Mouse (Mus musculus): ENCODE data around the gene Sema3e. TPM values are rescaled to one million over a fixed set of nuclear protein-coding genes. Genes with fewer than 3 reads are reported as not detected.

The Sema3e gene
- 0.05 and 0.09 TPM in 2 replicates for polyA plus RNA-seq (2012; rRNA removed)

GRCm38 (mm10) chr5:14025205-14026124, at the start of gene Sema3e:
Gene Sema3e, plus strand, starts transcription at chr5:14025276.
- Histone ChIP-seq H3K27ac (ENCODE audit: control insufficient read depth, insufficient read depth, low read length) (no peak within 1 kb of the TSS), H3K4me1 (replicated peaks; ENCODE audit: control insufficient read depth, insufficient read depth, low read length) (no peaks in the 10 kb centered on the region), H3K4me3 (ENCODE audit: control insufficient read depth, insufficient read depth, low read length) (no peak within 1 kb of the TSS), H3K27me3 (ENCODE audit: control insufficient read depth, insufficient read depth, low read length) (no peaks in the 10 kb centered on the region), H3K36me3 (ENCODE audit: control insufficient read depth, insufficient read depth, low read length) (no peaks in the 10 kb centered on the region)
- 8% methylated on average over 47 of the region's 47 CpGs for WGBS
- TF ChIP-seq POLR2A (IDR thresholded peaks at IDR 0.05; ENCODE audit: control insufficient read depth, extremely low read depth, insufficient read depth, low read length, poor library complexity) (no peak), CTCF (IDR thresholded peaks at IDR 0.05; ENCODE audit: borderline replicate concordance, control insufficient read depth, extremely low read depth, insufficient read depth, low read length, poor library complexity) (no peak)
- DNase-seq: peak; percentile 1

GRCm38 (mm10) chr5:13977576-13977975, 47.5 kb upstream of the Sema3e start:
- Histone ChIP-seq H3K4me3 (ENCODE audit: control insufficient read depth, insufficient read depth, low read length) (no peak overlapping the region), H3K4me1 (replicated peaks; ENCODE audit: control insufficient read depth, insufficient read depth, low read length) (no peaks in the 10 kb centered on the region), H3K27me3 (ENCODE audit: control insufficient read depth, insufficient read depth, low read length) (no peaks in the 10 kb centered on the region), H3K36me3 (ENCODE audit: control insufficient read depth, insufficient read depth, low read length) (no peaks in the 10 kb centered on the region), H3K27ac (ENCODE audit: control insufficient read depth, insufficient read depth, low read length) (no peak overlapping the region)
- no peak for TF ChIP-seq POLR2A (IDR thresholded peaks at IDR 0.05; ENCODE audit: control insufficient read depth, extremely low read depth, insufficient read depth, low read length, poor library complexity)
- TF ChIP-seq CTCF (IDR thresholded peaks at IDR 0.05; ENCODE audit: borderline replicate concordance, control insufficient read depth, extremely low read depth, insufficient read depth, low read length, poor library complexity): no peak
- no peak for DNase-seq
- 77% methylated on average over 3 of the region's 3 CpGs for WGBS

- WGBS: 91% methylated on average over 4 of the region's 4 CpGs
- TF ChIP-seq CTCF (IDR thresholded peaks at IDR 0.05; ENCODE audit: borderline replicate concordance, control insufficient read depth, extremely low read depth, insufficient read depth, low read length, poor library complexity) (no peak), POLR2A (IDR thresholded peaks at IDR 0.05; ENCODE audit: control insufficient read depth, extremely low read depth, insufficient read depth, low read length, poor library complexity) (no peak)
These were observed 45.9 kb upstream of the Sema3e start for GRCm38 (mm10) chr5:13979156-13979555.

GRCm38 (mm10) chr5:13982417-13983054, 42.5 kb upstream of the Sema3e start:
- 74% methylated on average over 7 of the region's 7 CpGs for WGBS
- Histone ChIP-seq H3K36me3 (ENCODE audit: control insufficient read depth, insufficient read depth, low read length) (no peaks in the 10 kb centered on the region), H3K27ac (ENCODE audit: control insufficient read depth, insufficient read depth, low read length) (no peak overlapping the region), H3K27me3 (ENCODE audit: control insufficient read depth, insufficient read depth, low read length) (no peaks in the 10 kb centered on the region), H3K4me1 (replicated peaks; ENCODE audit: control insufficient read depth, insufficient read depth, low read length) (no peaks in the 10 kb centered on the region), H3K4me3 (ENCODE audit: control insufficient read depth, insufficient read depth, low read length) (no peak overlapping the region)
- TF ChIP-seq POLR2A (IDR thresholded peaks at IDR 0.05; ENCODE audit: control insufficient read depth, extremely low read depth, insufficient read depth, low read length, poor library complexity): no peak
- no peak for TF ChIP-seq CTCF (IDR thresholded peaks at IDR 0.05; ENCODE audit: borderline replicate concordance, control insufficient read depth, extremely low read depth, insufficient read depth, low read length, poor library complexity)
- DNase-seq: no peak

More at GRCm38 (mm10) chr5:13979156-13979555, 45.9 kb upstream of the Sema3e start:
- Histone ChIP-seq H3K27ac (ENCODE audit: control insufficient read depth, insufficient read depth, low read length) (no peak overlapping the region), H3K36me3 (ENCODE audit: control insufficient read depth, insufficient read depth, low read length) (no peaks in the 10 kb centered on the region), H3K27me3 (ENCODE audit: control insufficient read depth, insufficient read depth, low read length) (no peaks in the 10 kb centered on the region), H3K4me3 (ENCODE audit: control insufficient read depth, insufficient read depth, low read length) (no peak overlapping the region), H3K4me1 (replicated peaks; ENCODE audit: control insufficient read depth, insufficient read depth, low read length) (no peaks in the 10 kb centered on the region)
- DNase-seq: no peak

GRCm38 (mm10) chr5:13983608-13984007, 41.5 kb upstream of the Sema3e start:
- H3K4me3 ChIP-seq (ENCODE audit: control insufficient read depth, insufficient read depth, low read length): no peak overlapping the region
- no peaks in the 10 kb centered on the region for H3K36me3 ChIP-seq (ENCODE audit: control insufficient read depth, insufficient read depth, low read length)
- H3K4me1 ChIP-seq (replicated peaks; ENCODE audit: control insufficient read depth, insufficient read depth, low read length): no peaks in the 10 kb centered on the region
- WGBS: 23% methylated on average over 4 of the region's 4 CpGs
- TF ChIP-seq POLR2A (IDR thresholded peaks at IDR 0.05; ENCODE audit: control insufficient read depth, extremely low read depth, insufficient read depth, low read length, poor library complexity) (no peak), CTCF (IDR thresholded peaks at IDR 0.05; ENCODE audit: borderline replicate concordance, control insufficient read depth, extremely low read depth, insufficient read depth, low read length, poor library complexity) (no peak)
- no peak for DNase-seq
- no peaks in the 10 kb centered on the region for H3K27me3 ChIP-seq (ENCODE audit: control insufficient read depth, insufficient read depth, low read length)
- no peak overlapping the region for H3K27ac ChIP-seq (ENCODE audit: control insufficient read depth, insufficient read depth, low read length)

GRCm38 (mm10) chr5:13985669-13986068, 39.4 kb upstream of the Sema3e start:
- no peaks in the 10 kb centered on the region for H3K27me3 ChIP-seq (ENCODE audit: control insufficient read depth, insufficient read depth, low read length)
- H3K4me3 ChIP-seq (ENCODE audit: control insufficient read depth, insufficient read depth, low read length): no peak overlapping the region
- DNase-seq: no peak
- H3K27ac ChIP-seq (ENCODE audit: control insufficient read depth, insufficient read depth, low read length): no peak overlapping the region
- TF ChIP-seq POLR2A (IDR thresholded peaks at IDR 0.05; ENCODE audit: control insufficient read depth, extremely low read depth, insufficient read depth, low read length, poor library complexity): no peak
- TF ChIP-seq CTCF (IDR thresholded peaks at IDR 0.05; ENCODE audit: borderline replicate concordance, control insufficient read depth, extremely low read depth, insufficient read depth, low read length, poor library complexity): no peak
- WGBS: 83% methylated on average over 3 of the region's 3 CpGs
- no peaks in the 10 kb centered on the region for H3K4me1 ChIP-seq (replicated peaks; ENCODE audit: control insufficient read depth, insufficient read depth, low read length)
- H3K36me3 ChIP-seq (ENCODE audit: control insufficient read depth, insufficient read depth, low read length): no peaks in the 10 kb centered on the region
